Mouse (Mus musculus) hindbrain, embryonic 14.5 days (tissue): Measurements from ENCODE around the gene Mrpl12. TPM values are rescaled to one million over a fixed set of nuclear protein-coding genes. Genes with fewer than 3 reads are reported as not detected.

Experiments used
- ATAC-seq: fragments of 200-750 bp; cut with Nextera tagmentation; 2 replicates; pipeline ENCODE4 v1.8.0; 2017; ENCODE audit warnings: moderate number of reproducible peaks, mild to moderate bottlenecking, moderate TSS enrichment, moderate library complexity; ENCODE audit not compliant: low FRiP score
- DNase-seq: peaks from one replicate; pipeline ENCODE4 v3.0.0-alpha.2; 2015; ENCODE audit warnings: low spot score
- H3K27ac ChIP-seq: fragments of 300-500 bp; sonication (generic); 2 replicates; pipeline ENCODE4 v1.5.1; 2014; ENCODE audit warnings: mild to moderate bottlenecking, moderate library complexity
- H3K27me3 ChIP-seq: fragments of 300-500 bp; sonication (generic); 2 replicates; pipeline ENCODE4 v1.6.1; 2014; ENCODE audit warnings: mild to moderate bottlenecking, low read length, mixed read lengths; ENCODE audit not compliant: control insufficient read depth, insufficient read depth
- H3K36me3 ChIP-seq: fragments of 300-500 bp; sonication (generic); replicated peaks from 2 replicates; pipeline ENCODE4 v1.6.1; 2014; ENCODE audit not compliant: control insufficient read depth, insufficient read depth
- H3K4me1 ChIP-seq: fragments of 300-500 bp; sonication (generic); replicated peaks from 2 replicates; pipeline ENCODE4 v1.6.1; 2014; ENCODE audit warnings: antibody characterized with exemption, low read length, mixed read lengths; ENCODE audit not compliant: control insufficient read depth, insufficient read depth
- H3K4me2 ChIP-seq: fragments of 300-500 bp; sonication (generic); replicated peaks from 2 replicates; pipeline ENCODE4 v1.6.1; 2014; ENCODE audit warnings: mild to moderate bottlenecking, moderate library complexity
- H3K4me3 ChIP-seq: fragments of 300-500 bp; sonication (generic); replicated peaks from 2 replicates; pipeline ENCODE4 v1.5.1; 2014; ENCODE audit warnings: mild to moderate bottlenecking, low read length
- H3K9ac ChIP-seq: fragments of 300-500 bp; sonication (generic); 2 replicates; pipeline ENCODE4 v1.6.1; 2014
- H3K9me3 ChIP-seq: fragments of 300-500 bp; sonication (generic); 2 replicates; pipeline ENCODE4 v1.6.1; 2016; ENCODE audit warnings: low read length; ENCODE audit not compliant: control insufficient read depth
- WGBS: fragments of 180-500 bp; shearing (Covaris S2); extraction: QIAGEN DNeasy Blood & Tissue Kit; methylation state at CpG from one replicate; pipeline ENCODE4 v1.1.7; 2014; 5-methylcytosine and 5-hydroxymethylcytosine counted together
- polyA plus RNA-seq: library from polyadenylated mRNA; unstranded; fragments of >200 nt; fragmentation: Nextera tagmentation; extraction: Ambion mirVana; gene quantifications from 2 replicates; pipeline ENCODE4 v1.2.1, GENCODE M21; 2014

The Mrpl12 gene
- polyA plus RNA-seq, 1 experiment from 2014 or later, result 131 TPM

DNA sequence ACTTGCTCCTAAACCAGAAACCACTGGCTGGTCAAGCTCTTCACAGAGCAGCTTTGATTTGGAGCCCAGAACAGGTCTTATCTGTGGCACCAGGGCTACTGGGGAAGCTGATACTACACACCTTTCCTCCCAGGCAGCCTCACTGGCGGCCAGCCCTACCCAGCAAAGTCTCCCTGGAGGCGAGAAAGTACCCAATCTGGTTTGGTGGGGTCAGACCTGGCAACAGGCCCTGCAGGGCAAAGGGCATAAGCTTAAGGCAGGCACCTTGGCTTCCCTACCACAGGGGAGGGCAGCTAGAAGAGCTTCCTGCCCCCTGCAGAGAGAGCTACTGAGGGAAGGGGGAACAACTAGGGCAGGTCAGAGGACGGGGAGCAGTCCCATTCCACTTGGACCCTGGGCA is 15.9 kb downstream of the Mrpl12 start:
- H3K36me3 ChIP-seq, result peaks cover 35% of the 10 kb centered on the region
- no peak overlapping the region for H3K4me2 ChIP-seq
- H3K9ac ChIP-seq, result no peak overlapping the region
- H3K27me3 ChIP-seq, result no peaks in the 10 kb centered on the region
- no peak overlapping the region for H3K4me3 ChIP-seq
- DNase-seq (no peak), ATAC-seq (no peak)
- 26% methylated on average over 3 of the region's 3 CpGs for WGBS
- no peaks in the 10 kb centered on the region for H3K9me3 ChIP-seq
- no peak overlapping the region for H3K27ac ChIP-seq
- H3K4me1 ChIP-seq, result no peaks in the 10 kb centered on the region

DNA sequence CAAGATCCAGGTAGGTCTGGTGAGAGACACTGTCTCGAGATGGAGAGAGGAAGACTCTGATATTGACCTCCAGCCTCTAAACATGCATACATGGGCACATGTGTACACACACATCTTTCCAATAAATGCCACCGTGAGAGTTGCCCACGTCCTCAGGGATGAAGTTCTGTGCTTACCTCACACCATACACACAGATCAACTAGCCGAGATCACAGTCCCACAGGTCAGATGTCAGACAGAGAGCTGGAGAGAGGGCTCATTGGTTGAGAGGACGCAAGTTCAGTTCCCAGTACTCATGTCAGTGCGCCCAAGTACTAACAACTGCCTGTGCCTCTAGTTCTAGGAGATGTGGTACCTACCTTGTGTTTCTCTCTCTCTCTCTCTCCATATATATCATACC is 16.6 kb downstream of the Mrpl12 start:
- Histone ChIP-seq H3K27me3 (no peaks in the 10 kb centered on the region), H3K36me3 (peaks cover 28% of the 10 kb centered on the region), H3K9ac (no peak overlapping the region), H3K27ac (no peak overlapping the region), H3K4me3 (no peak overlapping the region), H3K4me1 (no peaks in the 10 kb centered on the region), H3K9me3 (no peaks in the 10 kb centered on the region), H3K4me2 (no peak overlapping the region)
- WGBS, result 73% methylated on average over 6 of the region's 6 CpGs
- ATAC-seq (no peak), DNase-seq (no peak)

DNA sequence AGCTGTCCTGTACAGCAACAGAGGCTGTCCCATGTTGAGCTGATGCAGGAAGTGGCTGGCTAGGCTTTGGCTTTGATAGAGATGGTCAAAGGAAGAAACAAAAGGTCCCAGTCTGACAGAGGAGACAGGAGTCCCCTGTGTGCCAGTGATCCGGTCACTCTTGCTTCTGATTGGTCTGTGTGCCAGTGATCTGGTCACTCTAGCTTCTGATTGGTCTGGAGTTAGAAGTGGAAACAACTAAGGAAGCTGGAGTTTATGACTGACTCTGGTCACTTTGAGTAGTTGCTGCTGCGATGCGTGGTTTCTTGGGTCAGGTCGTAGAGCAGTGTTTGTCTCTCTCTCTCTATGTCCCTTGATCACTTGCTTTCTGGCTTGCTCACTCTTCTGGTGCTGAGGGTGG is 17.3 kb downstream of the Mrpl12 start:
- Histone ChIP-seq H3K9me3 (no peaks in the 10 kb centered on the region), H3K4me2 (no peak overlapping the region), H3K27me3 (no peaks in the 10 kb centered on the region), H3K4me3 (no peak overlapping the region), H3K9ac (no peak overlapping the region), H3K4me1 (no peaks in the 10 kb centered on the region), H3K27ac (no peak overlapping the region), H3K36me3 (peaks cover 22% of the 10 kb centered on the region)
- DNase-seq (no peak), ATAC-seq (no peak)
- 84% methylated on average over 4 of the region's 4 CpGs for WGBS

DNA sequence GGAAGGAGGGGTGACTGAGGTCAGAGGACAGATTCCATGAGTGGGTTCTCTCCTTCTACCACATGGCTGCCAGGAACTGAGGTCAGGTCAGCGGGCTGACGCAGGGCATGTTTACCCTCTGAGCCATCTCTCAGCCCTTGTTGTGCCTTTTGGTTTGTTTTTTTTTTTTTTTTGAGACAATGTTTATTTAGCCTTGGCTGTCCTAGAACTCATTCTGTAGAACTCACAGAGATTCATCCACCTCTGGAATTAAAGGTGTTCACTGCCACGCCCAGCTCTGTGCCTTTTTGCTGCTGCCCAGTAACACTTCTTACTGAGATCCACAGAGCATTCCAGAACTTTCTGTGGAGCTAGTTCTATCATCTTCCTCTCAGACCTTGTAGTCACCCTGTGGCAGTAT is 21.2 kb downstream of the Mrpl12 start:
- H3K9me3 ChIP-seq, result no peaks in the 10 kb centered on the region
- no peak overlapping the region for H3K4me2 ChIP-seq
- no peak overlapping the region for H3K4me3 ChIP-seq
- H3K36me3 ChIP-seq, result no peaks in the 10 kb centered on the region
- no peak overlapping the region for H3K27ac ChIP-seq
- WGBS, result 86% methylated on average over 3 of the region's 3 CpGs
- no peak overlapping the region for H3K9ac ChIP-seq
- no peak for DNase-seq
- no peaks in the 10 kb centered on the region for H3K27me3 ChIP-seq
- no peak for ATAC-seq
- no peaks in the 10 kb centered on the region for H3K4me1 ChIP-seq

DNA sequence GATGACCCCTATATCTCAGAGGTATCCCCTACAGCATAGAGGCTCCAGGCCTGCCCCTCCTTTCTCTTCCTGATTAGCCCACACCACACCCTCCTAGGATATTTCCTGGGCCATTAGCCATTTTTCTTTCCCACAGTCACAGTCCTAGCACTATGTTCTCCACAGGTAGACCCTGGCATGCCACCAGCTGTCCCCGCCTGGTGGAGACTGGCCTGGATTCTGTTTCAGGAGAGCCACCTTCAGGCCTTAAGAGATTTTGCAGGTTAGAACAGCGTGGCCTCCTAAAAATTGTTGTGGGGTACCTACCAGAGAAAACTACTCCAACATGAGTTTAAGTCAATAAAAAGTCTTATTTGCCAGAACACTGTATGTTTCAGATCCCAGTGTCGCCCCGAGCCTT is 22.5 kb downstream of the Mrpl12 start:
- ATAC-seq, result no peak
- DNase-seq, result no peak
- Histone ChIP-seq H3K36me3 (no peaks in the 10 kb centered on the region), H3K9ac (no peak overlapping the region), H3K27ac (no peak overlapping the region), H3K4me2 (no peak overlapping the region), H3K4me1 (no peaks in the 10 kb centered on the region), H3K9me3 (no peaks in the 10 kb centered on the region), H3K27me3 (no peaks in the 10 kb centered on the region), H3K4me3 (no peak overlapping the region)
- 69% methylated on average over 4 of the region's 4 CpGs for WGBS

DNA sequence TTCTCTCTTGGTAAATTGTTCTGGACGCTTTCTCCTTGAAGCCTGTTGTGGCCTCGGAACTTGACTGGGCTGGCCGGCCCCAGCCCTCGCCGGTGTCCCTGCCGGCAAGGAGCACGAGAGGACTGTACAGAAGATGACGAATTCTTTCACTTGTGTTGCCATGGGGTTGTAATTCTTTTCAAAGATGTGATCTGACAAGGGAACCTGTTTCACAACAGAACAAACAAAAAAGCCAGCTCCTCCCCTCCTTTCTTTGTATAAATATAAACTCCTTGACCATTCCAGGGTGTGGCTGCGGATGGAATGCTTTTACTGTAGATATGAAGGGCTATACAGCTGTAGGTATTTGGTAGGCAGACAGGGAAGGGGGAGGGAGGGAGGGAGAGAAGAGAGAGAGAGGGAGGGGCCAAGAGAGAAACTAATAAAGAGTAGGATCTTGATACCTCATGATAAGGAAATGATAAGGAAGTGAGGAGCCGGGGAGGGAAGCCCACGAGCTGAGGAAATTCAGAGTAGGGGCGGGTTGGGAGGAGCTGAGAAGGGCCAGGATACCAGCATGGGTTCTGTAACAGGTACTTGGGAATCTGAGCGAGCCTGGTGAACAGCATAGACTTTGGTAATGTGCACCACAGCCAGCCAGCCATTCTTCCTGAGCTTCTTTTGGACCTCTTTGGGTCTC is 23.3 kb downstream of the Mrpl12 start:
- Histone ChIP-seq H3K27ac (no peak overlapping the region), H3K9me3 (no peaks in the 10 kb centered on the region), H3K27me3 (no peaks in the 10 kb centered on the region), H3K4me3 (no peak overlapping the region), H3K36me3 (no peaks in the 10 kb centered on the region), H3K4me1 (no peaks in the 10 kb centered on the region), H3K9ac (no peak overlapping the region), H3K4me2 (no peak overlapping the region)
- ATAC-seq, result no peak
- DNase-seq, result no peak
- 74% methylated on average over 13 of the region's 13 CpGs for WGBS

DNA sequence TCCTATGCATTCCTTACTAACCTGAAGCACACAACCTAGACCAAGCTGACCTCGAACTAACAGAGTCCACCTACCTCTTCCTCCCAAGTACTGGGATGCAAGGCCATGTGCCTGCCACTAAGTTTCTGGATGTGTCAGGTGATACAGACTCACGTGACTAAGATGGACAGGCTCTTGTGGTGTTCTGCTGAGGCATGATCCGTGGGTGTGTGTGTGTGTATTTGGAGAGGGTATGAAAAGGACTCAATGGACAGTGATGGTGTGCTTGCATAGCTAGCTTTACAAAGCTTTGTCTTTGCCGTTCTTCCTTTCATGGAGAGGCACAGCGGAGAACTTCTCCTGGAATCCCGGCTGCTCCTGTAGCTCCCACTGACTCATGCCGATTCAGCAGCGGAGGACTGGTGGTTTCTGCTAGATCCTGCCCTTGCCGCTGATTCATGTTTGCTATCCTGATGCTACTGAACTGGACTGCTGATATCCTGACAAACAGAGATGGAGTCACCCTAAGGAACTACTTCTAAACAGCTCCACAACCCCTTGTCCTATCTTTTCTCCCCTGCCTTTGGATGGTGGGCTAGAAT is 24.0 kb downstream of the Mrpl12 start:
- 85% methylated on average over 9 of the region's 9 CpGs for WGBS

DNA sequence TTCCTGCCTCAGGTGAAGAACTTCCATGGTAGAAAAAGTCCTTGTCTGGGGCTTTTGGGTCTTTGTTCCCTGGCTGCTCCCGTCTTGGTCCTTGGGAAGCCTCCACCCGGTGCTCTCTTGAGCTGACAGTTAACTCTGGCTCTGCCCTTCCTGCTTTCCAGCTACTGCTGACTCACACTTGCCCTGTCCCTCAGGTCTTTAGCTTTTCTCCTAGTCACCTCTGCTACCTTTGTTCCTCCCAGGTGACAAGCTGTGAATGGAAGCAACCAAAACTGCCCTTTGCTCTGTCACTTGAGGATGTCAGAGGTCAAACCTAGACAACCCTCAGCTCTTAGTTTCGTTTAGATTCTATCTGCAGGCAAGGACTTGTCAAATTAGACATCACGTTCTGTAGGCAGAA is 25.5 kb downstream of the Mrpl12 start:
- ATAC-seq (no peak), DNase-seq (no peak)
- Histone ChIP-seq H3K4me2 (no peak overlapping the region), H3K9ac (no peak overlapping the region), H3K9me3 (no peaks in the 10 kb centered on the region), H3K27me3 (no peaks in the 10 kb centered on the region), H3K27ac (no peak overlapping the region), H3K4me1 (no peaks in the 10 kb centered on the region), H3K36me3 (no peaks in the 10 kb centered on the region), H3K4me3 (no peak overlapping the region)
- WGBS, result 55% methylated on average over 4 of the region's 4 CpGs

More for the DNA sequence above, 24.0 kb downstream of the Mrpl12 start:
- Histone ChIP-seq H3K9ac (no peak overlapping the region), H3K4me2 (no peak overlapping the region), H3K4me3 (no peak overlapping the region), H3K27ac (no peak overlapping the region), H3K36me3 (no peaks in the 10 kb centered on the region), H3K27me3 (no peaks in the 10 kb centered on the region), H3K4me1 (no peaks in the 10 kb centered on the region), H3K9me3 (no peaks in the 10 kb centered on the region)
- no peak for ATAC-seq
- DNase-seq, result no peak

DNA sequence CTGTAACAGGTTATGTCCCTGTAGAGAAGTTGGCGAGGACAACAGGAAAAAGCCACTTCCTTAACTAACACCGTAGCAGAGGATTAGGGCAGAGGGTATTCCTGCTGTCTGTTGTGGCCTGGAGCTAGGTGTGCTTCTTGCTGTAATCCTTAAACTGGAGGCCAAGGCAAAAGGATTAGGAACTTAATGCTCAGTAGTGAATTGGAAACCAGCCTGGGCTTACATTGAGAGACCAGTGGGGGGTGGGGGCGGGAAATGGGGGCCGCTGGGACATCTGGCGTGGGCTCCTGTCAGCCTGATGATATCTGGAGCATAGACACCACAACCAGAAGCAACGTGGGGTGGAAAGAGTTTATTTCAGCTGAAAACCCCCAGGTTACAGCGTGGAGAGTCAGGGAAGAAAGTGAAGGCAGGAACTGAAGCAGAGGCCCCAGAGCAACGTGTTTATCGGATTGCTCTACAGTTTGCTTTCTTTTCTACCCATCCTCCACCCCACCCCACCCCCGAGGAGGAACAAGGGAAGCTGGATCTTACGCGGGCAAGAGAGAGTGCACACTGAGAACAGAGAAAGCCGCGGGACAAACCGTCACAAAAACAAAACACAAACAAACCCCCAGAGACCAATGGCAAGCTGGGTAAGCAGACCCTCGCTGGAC is 26.1 kb downstream of the Mrpl12 start:
- Histone ChIP-seq H3K27ac (no peak overlapping the region), H3K9ac (peak overlapping the region; percentile 42; the same call in 1 of the 2 replicates), H3K36me3 (no peaks in the 10 kb centered on the region), H3K27me3 (no peaks in the 10 kb centered on the region), H3K4me2 (peak overlapping the region; percentile 39), H3K4me3 (no peak overlapping the region), H3K9me3 (no peaks in the 10 kb centered on the region), H3K4me1 (no peaks in the 10 kb centered on the region)
- 9% methylated on average over 16 of the region's 16 CpGs for WGBS
- DNase-seq (no peak), ATAC-seq (no peak)
